Mouse (Mus musculus) frontal cortex, postnatal 10 days (tissue): ENCODE results near the gene Vgll1.

Experiments
- DNase-seq, 2 experiments: peaks; one replicate each; pipeline ENCODE4 v3.0.0; 2022; ENCODE audit warnings: low spot score in 2 of 2, mixed read lengths in 1 of 2

The Vgll1 gene

GRCm38 (mm10) chrX:57087806-57088205 lies at the start of gene Vgll1:
Gene Vgll1 (plus strand): TSS chrX:57088106.
- DNase-seq: no peak

GRCm38 (mm10) chrX:57042774-57043173 lies 45.1 kb upstream of the Vgll1 start, which contains the start of gene Brs3:
Gene Brs3 (plus strand): TSS chrX:57043074.
- DNase-seq: no peak

GRCm38 (mm10) chrX:57043869-57044268 lies 44.0 kb upstream of the Vgll1 start:
- no peak for DNase-seq

GRCm38 (mm10) chrX:57052848-57053173 lies 35.1 kb upstream of the Vgll1 start:
- DNase-seq: no peak

- DNase-seq: peak; percentile 63 to 80
Measured at GRCm38 (mm10) chrX:57053174-57053992, 34.5 kb upstream of the Vgll1 start, which contains the start of gene Htatsf1. Gene Htatsf1 (plus strand): TSS chrX:57053583.

GRCm38 (mm10) chrX:57053993-57054385 lies 33.9 kb upstream of the Vgll1 start:
- DNase-seq: no peak

- no peak for DNase-seq
Measured at GRCm38 (mm10) chrX:57081496-57081895, 6.4 kb upstream of the Vgll1 start.

- DNase-seq: no peak
Measured at GRCm38 (mm10) chrX:57103415-57103814, 15.5 kb downstream of the Vgll1 start.

- DNase-seq: no peak
Measured at GRCm38 (mm10) chrX:57106956-57107355, 19.1 kb downstream of the Vgll1 start.

GRCm38 (mm10) chrX:57118143-57118542 lies 30.2 kb downstream of the Vgll1 start:
- DNase-seq: no peak

GRCm38 (mm10) chrX:57120768-57121167 lies 32.9 kb downstream of the Vgll1 start:
- no peak for DNase-seq

GRCm38 (mm10) chrX:57130633-57131032 lies 42.7 kb downstream of the Vgll1 start:
- DNase-seq: no peak

GRCm38 (mm10) chrX:57137627-57138026 lies 49.7 kb downstream of the Vgll1 start:
- no peak for DNase-seq

GRCm38 (mm10) chrX:57153520-57153919 lies 65.6 kb downstream of the Vgll1 start:
- DNase-seq: no peak
